Mouse (Mus musculus): Measurements from ENCODE around the gene Prmt1. TPM values are rescaled to one million over a fixed set of nuclear protein-coding genes. Genes with fewer than 3 reads are reported as not detected.

Prmt1 gene
- polyA plus RNA-seq, 1 experiment from 2014 or later: 186 TPM

DNA sequence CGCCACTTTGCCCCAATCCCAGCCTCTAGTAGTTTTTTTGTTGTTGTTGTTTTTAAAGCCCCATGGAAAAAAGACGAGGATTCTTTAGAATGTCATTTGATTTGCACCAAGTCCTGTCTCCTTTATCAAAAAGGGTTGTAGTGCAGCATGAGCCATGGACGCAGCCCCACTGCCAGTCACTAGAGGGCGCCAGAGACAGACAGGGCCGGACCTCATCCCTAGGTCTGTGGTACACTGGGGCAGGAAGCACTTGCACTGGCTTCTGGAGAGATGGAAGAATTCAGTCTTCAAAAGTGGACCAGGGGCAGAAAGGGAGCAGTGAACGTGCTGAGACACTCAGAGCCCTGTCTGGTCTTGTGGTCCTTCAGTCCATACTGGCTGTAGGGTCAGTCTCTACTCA is 3.3 kb downstream of the Prmt1 start:
- no peak overlapping the region for H3K27ac ChIP-seq (ENCODE audit: low read length)
- no peak overlapping the region for H3K9ac ChIP-seq (replicated peaks; ENCODE audit: low read depth, low read length)
- H3K4me3 ChIP-seq (ENCODE audit: low read depth, low read length): no peak overlapping the region
- H3K27me3 ChIP-seq (ENCODE audit: control insufficient read depth, insufficient read depth, low read length): no peaks in the 10 kb centered on the region
- no peaks in the 10 kb centered on the region for H3K9me3 ChIP-seq (ENCODE audit: control insufficient read depth, low read depth, low read length)
- peaks cover 50% of the 10 kb centered on the region for H3K36me3 ChIP-seq (ENCODE audit: control insufficient read depth, insufficient read depth, low read length)
- no peak for ATAC-seq (ENCODE audit: insufficient number of reproducible peaks, insufficient read depth, low FRiP score, low read depth)
- peaks cover 18% of the 10 kb centered on the region for H3K4me1 ChIP-seq (ENCODE audit: control insufficient read depth, insufficient read depth, low read length)
- 30% methylated on average over 6 of the region's 6 CpGs for WGBS
- H3K4me2 ChIP-seq (replicated peaks; ENCODE audit: low read depth, low read length): no peak overlapping the region

GRCm38 (mm10) chr7:44981539-44981938 is 4.8 kb downstream of the Prmt1 start:
- H3K4me1 ChIP-seq (ENCODE audit: control insufficient read depth, insufficient read depth, low read length): peaks cover 16% of the 10 kb centered on the region
- no peak for ATAC-seq (ENCODE audit: insufficient number of reproducible peaks, insufficient read depth, low FRiP score, low read depth)
- H3K27ac ChIP-seq (ENCODE audit: low read length): no peak overlapping the region
- no peaks in the 10 kb centered on the region for H3K27me3 ChIP-seq (ENCODE audit: control insufficient read depth, insufficient read depth, low read length)
- H3K36me3 ChIP-seq (ENCODE audit: control insufficient read depth, insufficient read depth, low read length): peaks cover 66% of the 10 kb centered on the region
- H3K9ac ChIP-seq (replicated peaks; ENCODE audit: low read depth, low read length): no peak overlapping the region
- H3K9me3 ChIP-seq (ENCODE audit: control insufficient read depth, low read depth, low read length): no peaks in the 10 kb centered on the region
- no peak overlapping the region for H3K4me2 ChIP-seq (replicated peaks; ENCODE audit: low read depth, low read length)
- H3K4me3 ChIP-seq (ENCODE audit: low read depth, low read length): no peak overlapping the region
- 92% methylated on average over 8 of the region's 8 CpGs for whole genome bisulfite sequencing

GRCm38 (mm10) chr7:44978300-44978699 is 8.1 kb downstream of the Prmt1 start:
- 89% methylated on average over 3 of the region's 3 CpGs for WGBS
- H3K27ac ChIP-seq (ENCODE audit: low read length): no peak overlapping the region
- no peak for ATAC-seq (ENCODE audit: insufficient number of reproducible peaks, insufficient read depth, low FRiP score, low read depth)
- no peaks in the 10 kb centered on the region for H3K27me3 ChIP-seq (ENCODE audit: control insufficient read depth, insufficient read depth, low read length)
- no peak overlapping the region for H3K4me2 ChIP-seq (replicated peaks; ENCODE audit: low read depth, low read length)
- H3K4me1 ChIP-seq (ENCODE audit: control insufficient read depth, insufficient read depth, low read length): peaks cover 4% of the 10 kb centered on the region; the same call in 1 of the 2 replicates
- no peak overlapping the region for H3K4me3 ChIP-seq (ENCODE audit: low read depth, low read length)
- H3K9me3 ChIP-seq (ENCODE audit: control insufficient read depth, low read depth, low read length): no peaks in the 10 kb centered on the region
- H3K9ac ChIP-seq (replicated peaks; ENCODE audit: low read depth, low read length): no peak overlapping the region
- peaks cover 68% of the 10 kb centered on the region for H3K36me3 ChIP-seq (ENCODE audit: control insufficient read depth, insufficient read depth, low read length)

DNA sequence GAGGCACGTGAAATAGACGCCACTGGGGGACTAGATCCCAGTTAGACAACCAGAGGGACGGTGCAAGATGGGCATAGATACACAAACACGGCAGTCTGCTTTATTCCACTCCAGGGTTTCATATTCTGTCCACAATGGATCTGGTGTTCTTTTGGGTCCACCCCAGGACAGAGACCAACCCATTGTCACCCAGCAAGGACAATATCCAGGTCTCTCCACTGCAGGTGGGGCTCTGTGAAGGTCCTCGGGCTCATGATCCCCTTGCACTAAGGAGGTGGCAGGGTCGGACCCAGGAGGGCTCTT is 11.3 kb downstream of the Prmt1 start:
- Histone ChIP-seq H3K4me1 (ENCODE audit: control insufficient read depth, insufficient read depth, low read length) (peaks cover 11% of the 10 kb centered on the region), H3K9ac (replicated peaks; ENCODE audit: low read depth, low read length) (no peak overlapping the region), H3K4me2 (replicated peaks; ENCODE audit: low read depth, low read length) (peak overlapping the region; percentile 64; the same call in 1 of the 2 replicates), H3K27ac (ENCODE audit: low read length) (peak overlapping the region; percentile 82; the same call in 1 of the 2 replicates), H3K36me3 (ENCODE audit: control insufficient read depth, insufficient read depth, low read length) (peaks cover 41% of the 10 kb centered on the region), H3K9me3 (ENCODE audit: control insufficient read depth, low read depth, low read length) (no peaks in the 10 kb centered on the region), H3K27me3 (ENCODE audit: control insufficient read depth, insufficient read depth, low read length) (no peaks in the 10 kb centered on the region), H3K4me3 (ENCODE audit: low read depth, low read length) (no peak overlapping the region)
- ATAC-seq (ENCODE audit: insufficient number of reproducible peaks, insufficient read depth, low FRiP score, low read depth): no peak
- WGBS: 22% methylated on average over 6 of the region's 6 CpGs

DNA sequence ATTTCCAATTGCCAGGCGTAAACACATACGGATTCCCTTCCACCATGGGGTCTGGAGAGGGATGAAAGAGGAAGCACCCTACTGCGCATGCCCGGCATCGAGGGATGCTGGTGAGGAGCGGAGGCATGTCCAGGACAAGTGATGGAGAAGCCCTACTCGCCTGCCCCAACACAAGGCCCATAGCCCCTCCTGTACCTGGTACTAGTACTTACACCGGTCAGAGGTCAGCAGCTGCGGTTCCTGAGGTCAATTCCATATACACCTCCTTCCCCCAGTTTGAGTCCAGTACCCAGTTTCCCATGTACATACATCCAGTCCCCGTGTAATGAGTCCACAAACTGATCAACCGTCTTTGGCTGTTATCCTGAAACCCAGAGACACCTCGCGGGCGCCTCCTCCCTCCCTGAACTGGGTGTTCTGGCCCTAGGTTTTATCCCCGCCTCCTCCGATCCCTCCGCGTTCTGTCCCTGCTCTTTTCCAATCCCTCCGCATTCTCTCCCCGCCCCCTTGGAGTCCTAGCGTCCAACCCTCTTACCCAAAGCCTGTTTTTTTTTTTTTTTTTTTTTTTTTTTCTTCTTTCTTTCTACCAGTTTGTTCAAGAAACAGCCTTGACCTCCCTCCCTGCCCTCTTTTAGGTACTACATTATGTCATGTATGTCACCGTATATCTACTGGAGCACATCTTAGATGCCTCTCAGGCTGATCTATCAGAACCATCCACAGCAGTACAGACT is 11.8 kb downstream of the Prmt1 start, which contains the start of gene Cpt1c:
Cpt1c (minus strand) TSS at position 469 of the 734 bp plus-strand sequence.
- Histone ChIP-seq H3K4me2 (replicated peaks; ENCODE audit: low read depth, low read length) (peak within 1 kb of the TSS; percentile 64), H3K9me3 (ENCODE audit: control insufficient read depth, low read depth, low read length) (no peaks in the 10 kb centered on the region), H3K27me3 (ENCODE audit: control insufficient read depth, insufficient read depth, low read length) (no peaks in the 10 kb centered on the region), H3K4me1 (ENCODE audit: control insufficient read depth, insufficient read depth, low read length) (peaks cover 11% of the 10 kb centered on the region), H3K9ac (replicated peaks; ENCODE audit: low read depth, low read length) (peak within 1 kb of the TSS; percentile 36), H3K36me3 (ENCODE audit: control insufficient read depth, insufficient read depth, low read length) (peaks cover 36% of the 10 kb centered on the region), H3K4me3 (ENCODE audit: low read depth, low read length) (peak within 1 kb of the TSS; percentile 47), H3K27ac (ENCODE audit: low read length) (peak within 1 kb of the TSS; percentile 82)
- 3% methylated on average over 22 of the region's 22 CpGs for WGBS
- ATAC-seq (ENCODE audit: insufficient number of reproducible peaks, insufficient read depth, low FRiP score, low read depth): peak; percentile 40; the same call in 1 of the 2 replicates

GRCm38 (mm10) chr7:44973415-44974130 is 12.8 kb downstream of the Prmt1 start:
- Histone ChIP-seq H3K4me3 (ENCODE audit: low read depth, low read length) (peak overlapping the region; percentile 47), H3K9ac (replicated peaks; ENCODE audit: low read depth, low read length) (peak overlapping the region; percentile 36), H3K27ac (ENCODE audit: low read length) (peak overlapping the region; percentile 69), H3K4me1 (ENCODE audit: control insufficient read depth, insufficient read depth, low read length) (peaks cover 11% of the 10 kb centered on the region), H3K27me3 (ENCODE audit: control insufficient read depth, insufficient read depth, low read length) (no peaks in the 10 kb centered on the region), H3K36me3 (ENCODE audit: control insufficient read depth, insufficient read depth, low read length) (peaks cover 26% of the 10 kb centered on the region), H3K9me3 (ENCODE audit: control insufficient read depth, low read depth, low read length) (no peaks in the 10 kb centered on the region), H3K4me2 (replicated peaks; ENCODE audit: low read depth, low read length) (peak overlapping the region; percentile 64)
- 37% methylated on average over 14 of the region's 14 CpGs for WGBS
- no peak for ATAC-seq (ENCODE audit: insufficient number of reproducible peaks, insufficient read depth, low FRiP score, low read depth)

- Histone ChIP-seq H3K9ac (replicated peaks; ENCODE audit: low read depth, low read length) (no peak overlapping the region), H3K4me3 (ENCODE audit: low read depth, low read length) (peak overlapping the region; percentile 45), H3K27me3 (ENCODE audit: control insufficient read depth, insufficient read depth, low read length) (no peaks in the 10 kb centered on the region), H3K36me3 (ENCODE audit: control insufficient read depth, insufficient read depth, low read length) (peaks cover 7% of the 10 kb centered on the region), H3K9me3 (ENCODE audit: control insufficient read depth, low read depth, low read length) (no peaks in the 10 kb centered on the region), H3K4me1 (ENCODE audit: control insufficient read depth, insufficient read depth, low read length) (peaks cover 11% of the 10 kb centered on the region), H3K4me2 (replicated peaks; ENCODE audit: low read depth, low read length) (peak overlapping the region; percentile 76), H3K27ac (ENCODE audit: low read length) (no peak overlapping the region)
- WGBS: 62% methylated on average over 7 of the region's 7 CpGs
- no peak for ATAC-seq (ENCODE audit: insufficient number of reproducible peaks, insufficient read depth, low FRiP score, low read depth)
Measured at GRCm38 (mm10) chr7:44971142-44971541, 15.2 kb downstream of the Prmt1 start.

DNA sequence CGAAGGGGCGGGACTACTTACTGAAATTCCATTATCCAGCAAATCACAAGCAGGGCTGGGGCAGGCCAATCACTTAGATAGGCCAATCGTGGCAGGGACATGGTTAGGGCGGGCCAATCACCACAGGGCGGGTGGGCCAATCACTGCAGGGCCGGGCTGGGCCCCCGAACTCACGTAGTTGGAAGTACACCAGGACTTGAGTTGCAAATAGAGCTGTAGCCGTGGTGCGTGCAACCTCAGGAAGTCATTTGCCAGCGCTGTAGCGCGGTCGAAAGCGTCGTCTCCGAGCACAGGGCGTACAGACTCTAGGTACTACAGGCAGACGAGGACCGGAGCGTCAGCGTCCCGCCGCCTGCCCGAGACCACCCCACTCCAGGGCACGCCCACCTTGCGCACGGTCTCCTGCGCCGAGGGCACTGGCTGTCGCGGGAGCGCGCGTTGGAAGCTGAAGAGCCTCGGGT is 16.1 kb downstream of the Prmt1 start:
- H3K4me1 ChIP-seq (ENCODE audit: control insufficient read depth, insufficient read depth, low read length): peaks cover 11% of the 10 kb centered on the region
- H3K9me3 ChIP-seq (ENCODE audit: control insufficient read depth, low read depth, low read length): no peaks in the 10 kb centered on the region
- peak; percentile 94 for ATAC-seq (ENCODE audit: insufficient number of reproducible peaks, insufficient read depth, low FRiP score, low read depth)
- H3K27ac ChIP-seq (ENCODE audit: low read length): peak overlapping the region; percentile 77; the same call in 1 of the 2 replicates
- H3K4me3 ChIP-seq (ENCODE audit: low read depth, low read length): peak overlapping the region; percentile 45
- H3K27me3 ChIP-seq (ENCODE audit: control insufficient read depth, insufficient read depth, low read length): no peaks in the 10 kb centered on the region
- peaks cover 7% of the 10 kb centered on the region for H3K36me3 ChIP-seq (ENCODE audit: control insufficient read depth, insufficient read depth, low read length)
- WGBS: under 1% methylated on average over 36 of the region's 36 CpGs
- H3K4me2 ChIP-seq (replicated peaks; ENCODE audit: low read depth, low read length): peak overlapping the region; percentile 76
- H3K9ac ChIP-seq (replicated peaks; ENCODE audit: low read depth, low read length): peak overlapping the region; percentile 33; the same call in 1 of the 2 replicates
